Mouse (Mus musculus) cerebellum, postnatal 36 days (tissue): Measurements from ENCODE around the gene Dnm3.

ENCODE experiments used
- DNase-seq, 2 experiments: peaks; one replicate each; pipeline ENCODE4 v3.0.0; 2021 to 2022; ENCODE audit warnings: mixed read lengths in 2 of 2

The Dnm3 gene

DNA sequence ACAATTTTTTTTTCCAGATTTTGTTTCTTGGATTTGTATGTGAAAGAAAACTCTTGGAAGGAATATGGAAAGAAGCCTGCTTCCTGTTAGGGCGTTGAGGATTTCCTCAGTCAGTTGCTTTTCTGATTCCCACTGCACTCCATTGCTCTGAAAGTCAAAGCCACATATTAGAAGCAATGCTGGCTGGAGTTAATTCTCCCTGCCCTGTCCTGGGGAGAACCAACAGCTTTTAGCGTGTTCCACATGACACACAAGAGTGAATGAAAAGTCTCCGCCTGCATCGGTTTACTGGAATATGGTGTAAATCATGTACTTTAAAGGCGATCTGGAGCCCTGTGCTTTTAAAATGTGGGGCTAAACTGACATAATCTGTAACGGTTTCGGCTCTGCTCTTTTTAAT is 424.6 kb downstream of the Dnm3 start:
- no peak for DNase-seq

DNA sequence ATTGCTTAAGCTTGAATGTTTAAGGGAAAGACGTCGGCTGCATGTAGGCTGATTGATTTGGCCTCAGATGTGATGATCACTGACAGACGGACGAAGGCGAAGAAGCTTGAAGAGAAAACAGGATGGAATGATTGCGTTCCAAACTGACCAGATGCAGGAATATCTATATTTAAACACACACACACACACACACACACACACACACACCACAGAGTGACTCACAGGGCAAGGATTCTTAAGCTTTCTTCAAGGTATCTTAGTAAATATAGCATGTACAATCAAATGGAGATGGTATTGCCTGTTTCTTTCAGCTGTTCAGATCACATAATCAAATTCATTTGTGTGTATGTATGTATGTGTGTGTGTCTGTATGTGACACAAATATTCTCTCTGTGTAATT is 425.1 kb downstream of the Dnm3 start:
- DNase-seq, result no peak

DNA sequence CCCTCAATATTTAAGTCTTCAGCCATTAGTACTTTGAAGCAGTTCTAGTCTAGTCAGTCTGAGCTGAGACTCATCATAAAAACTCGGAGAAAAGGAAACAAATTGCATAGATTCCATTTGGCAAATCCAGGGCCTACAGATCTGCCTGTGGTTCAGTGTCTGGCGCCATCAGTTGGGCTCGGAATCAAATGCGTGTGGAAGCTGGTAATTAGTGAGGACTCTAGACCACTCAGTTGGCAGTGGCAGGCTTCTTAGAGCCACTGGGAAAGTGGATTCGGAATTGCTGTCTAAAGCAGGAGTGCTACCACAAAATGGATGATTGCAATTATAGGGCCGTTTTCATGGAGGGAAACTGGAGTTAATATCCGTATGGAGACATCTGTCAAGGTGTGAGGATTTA is 425.7 kb downstream of the Dnm3 start:
- no peak for DNase-seq

DNA sequence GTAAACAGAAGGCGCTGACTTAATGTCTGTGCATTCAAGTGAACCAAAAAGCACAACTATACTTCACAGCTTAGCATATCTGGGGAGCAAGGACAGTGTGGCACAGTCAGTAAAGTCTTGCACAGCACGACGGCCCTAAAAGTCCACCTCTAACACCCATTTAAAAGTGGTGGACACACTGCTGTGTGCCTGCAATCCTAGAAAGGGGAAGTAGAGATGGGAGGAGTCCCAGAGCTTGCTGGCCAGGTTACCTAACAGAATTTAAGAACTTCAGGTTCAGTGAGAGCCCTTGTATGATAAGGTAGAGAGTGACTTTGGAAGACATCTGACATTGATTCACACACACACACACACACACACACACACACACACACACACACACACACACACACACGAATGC is 426.1 kb downstream of the Dnm3 start:
- no peak for DNase-seq

GRCm38 (mm10) chr1:162047673-162048072 is 430.2 kb downstream of the Dnm3 start:
- no peak for DNase-seq

DNA sequence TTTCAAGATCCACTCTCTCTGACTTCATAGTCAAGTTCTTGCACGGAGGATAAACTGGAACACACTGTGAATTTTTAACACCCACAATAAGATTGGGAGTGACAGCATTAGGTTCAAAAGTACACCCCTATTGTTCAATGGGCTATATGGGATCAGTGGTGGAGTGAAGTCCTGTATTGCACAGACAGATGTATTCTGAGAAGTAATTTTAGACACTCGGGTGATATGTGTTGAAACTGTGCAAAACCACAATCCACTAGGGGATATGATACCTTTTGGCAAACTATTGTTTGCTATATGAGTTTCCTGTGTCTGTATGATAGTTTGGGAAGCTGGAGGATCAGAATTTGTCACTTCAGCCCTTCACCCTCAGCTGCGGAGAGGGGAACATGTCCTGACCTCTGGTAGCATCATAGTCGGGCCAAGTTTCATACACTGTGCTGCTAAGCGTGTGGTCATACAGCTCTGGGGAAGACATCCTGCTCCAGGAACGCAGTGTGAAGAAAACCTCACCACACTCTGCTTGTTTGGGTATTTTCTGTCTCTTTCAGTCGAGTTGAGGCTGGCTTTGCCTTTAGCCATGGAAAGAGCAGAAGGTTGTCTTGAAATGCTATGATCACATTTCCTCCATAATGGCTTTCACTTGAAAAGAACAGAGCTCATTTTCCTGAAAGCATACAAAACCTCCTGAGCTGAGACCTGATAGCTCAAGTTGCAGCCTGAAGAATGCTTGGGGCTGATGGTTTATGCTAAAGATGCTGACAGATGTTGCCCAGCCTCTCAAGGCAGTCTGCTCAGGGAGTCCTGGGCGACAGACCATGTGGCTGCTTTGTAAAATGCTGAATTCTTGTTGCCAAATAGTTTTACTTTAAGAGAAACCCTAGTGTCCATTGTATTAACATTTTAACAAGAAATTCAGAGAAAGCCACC is 433.8 kb downstream of the Dnm3 start:
- no peak for DNase-seq

DNA sequence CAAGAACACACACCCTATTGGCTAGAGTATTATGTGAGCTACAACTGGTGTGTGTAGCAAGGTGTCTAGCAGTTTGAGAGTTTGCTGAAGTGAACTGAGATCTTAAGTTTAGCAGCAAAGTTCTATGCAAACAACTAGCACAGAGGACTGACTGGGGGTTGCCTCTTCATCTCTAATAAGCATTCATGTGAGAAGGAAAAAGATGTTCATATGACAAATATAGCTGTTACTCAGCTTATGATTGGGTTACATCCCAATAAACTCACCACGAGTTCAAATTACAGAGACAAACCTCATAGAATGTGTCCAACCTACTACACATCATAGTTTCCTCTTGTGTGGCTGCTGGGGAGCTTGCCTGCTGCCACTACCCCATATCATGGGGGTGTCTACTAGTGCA is 434.6 kb downstream of the Dnm3 start:
- no peak for DNase-seq

DNA sequence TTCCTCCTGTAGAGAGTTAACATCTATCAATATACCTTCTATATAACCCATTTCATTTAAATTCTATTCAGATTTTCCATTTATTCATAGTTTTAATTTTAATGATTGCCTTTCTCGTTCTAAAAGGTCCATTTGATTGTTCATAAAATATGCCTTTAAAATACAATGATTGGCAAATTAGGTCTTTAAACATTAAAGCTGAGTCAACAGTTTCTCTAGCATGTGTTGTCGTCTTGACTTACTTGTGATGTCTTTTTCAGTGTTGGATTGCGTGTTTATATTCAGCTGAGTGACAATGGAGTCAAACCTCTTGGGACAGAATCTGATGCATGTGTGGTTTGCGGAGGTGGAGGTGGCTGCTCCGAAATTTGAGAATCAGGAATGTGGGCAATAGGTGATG is 435.4 kb downstream of the Dnm3 start:
- no peak for DNase-seq

DNA sequence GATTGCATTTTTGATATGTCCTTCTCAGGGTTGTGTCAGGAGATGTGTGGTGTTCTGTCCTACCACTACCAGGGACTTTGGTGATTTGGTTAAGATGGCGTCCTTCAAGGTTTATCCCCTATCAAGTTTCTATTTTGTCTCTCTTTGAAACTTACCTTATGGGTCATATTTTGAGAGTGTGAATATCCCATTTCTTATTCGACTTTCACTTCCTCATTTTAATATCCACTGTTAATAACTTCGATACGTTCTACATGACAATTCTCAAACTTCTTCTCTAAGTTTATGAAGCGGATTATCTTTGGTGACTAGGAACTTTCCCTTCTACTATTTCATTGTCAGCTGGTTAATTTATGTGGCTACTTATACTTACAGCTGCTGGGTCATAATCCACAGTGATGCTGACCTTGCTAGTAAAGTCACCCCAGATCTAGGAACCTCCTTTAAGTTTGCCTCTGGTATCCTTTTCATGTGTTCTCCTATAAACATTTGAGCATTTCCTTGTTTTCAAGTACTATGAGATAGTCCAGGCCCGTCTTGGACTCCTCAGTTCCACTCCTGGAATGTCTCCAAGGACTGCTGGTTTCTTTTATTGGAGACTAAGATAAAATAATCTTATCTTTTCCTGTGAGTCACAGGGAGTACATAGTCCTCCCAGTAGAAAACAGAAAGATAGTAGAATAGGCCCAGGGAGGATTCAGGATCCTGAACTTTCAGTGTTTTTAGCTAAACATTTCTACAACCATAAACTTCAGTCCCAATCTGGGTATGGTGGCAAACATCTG is 437.2 kb downstream of the Dnm3 start:
- no peak for DNase-seq

GRCm38 (mm10) chr1:162039808-162040207 is 438.0 kb downstream of the Dnm3 start:
- DNase-seq, result no peak

GRCm38 (mm10) chr1:162039011-162039595 is 438.7 kb downstream of the Dnm3 start:
- DNase-seq, result no peak

DNA sequence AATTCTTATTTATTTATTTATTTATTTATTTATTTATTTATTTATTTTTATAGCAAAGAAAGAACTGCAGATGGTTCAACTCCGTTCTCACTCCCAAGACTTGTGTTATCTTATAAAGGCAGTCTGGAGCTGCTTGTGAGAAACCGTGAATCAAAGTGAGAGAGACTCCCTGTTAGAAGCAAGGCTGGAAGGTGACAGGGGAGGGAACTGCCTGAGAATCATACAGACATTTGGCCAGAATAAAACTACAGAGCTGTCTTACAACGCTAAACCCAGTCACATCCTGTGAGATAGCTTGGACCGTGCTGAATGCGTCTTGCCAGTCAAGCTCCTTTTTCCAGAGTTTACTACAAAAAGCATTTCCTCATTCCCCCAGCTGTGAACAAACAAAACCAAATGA is 439.4 kb downstream of the Dnm3 start:
- no peak for DNase-seq

DNA sequence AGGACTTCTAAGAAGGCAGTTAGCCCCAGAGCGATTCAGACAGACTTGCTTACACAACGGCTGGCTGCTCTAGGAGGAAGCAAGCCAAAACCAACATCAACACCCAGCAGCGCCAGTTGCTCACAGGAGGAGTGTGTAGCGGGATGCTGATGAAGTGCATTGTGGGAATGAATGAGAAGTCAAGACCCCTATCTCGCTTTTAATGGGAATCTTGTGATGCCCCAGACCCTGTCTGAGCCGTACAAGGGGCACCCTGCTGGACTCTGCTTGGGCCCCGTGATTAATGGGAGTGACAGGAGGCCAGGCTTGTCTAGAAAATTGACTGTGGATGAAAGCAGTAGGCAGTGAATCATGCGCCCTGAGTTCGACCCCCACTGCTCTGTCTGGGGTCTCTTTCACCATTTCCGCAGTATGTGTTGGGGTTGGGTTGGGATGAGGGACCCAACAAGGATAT is 439.8 kb downstream of the Dnm3 start:
- DNase-seq, result peak in 1 of 2 experiments; percentile 8

DNA sequence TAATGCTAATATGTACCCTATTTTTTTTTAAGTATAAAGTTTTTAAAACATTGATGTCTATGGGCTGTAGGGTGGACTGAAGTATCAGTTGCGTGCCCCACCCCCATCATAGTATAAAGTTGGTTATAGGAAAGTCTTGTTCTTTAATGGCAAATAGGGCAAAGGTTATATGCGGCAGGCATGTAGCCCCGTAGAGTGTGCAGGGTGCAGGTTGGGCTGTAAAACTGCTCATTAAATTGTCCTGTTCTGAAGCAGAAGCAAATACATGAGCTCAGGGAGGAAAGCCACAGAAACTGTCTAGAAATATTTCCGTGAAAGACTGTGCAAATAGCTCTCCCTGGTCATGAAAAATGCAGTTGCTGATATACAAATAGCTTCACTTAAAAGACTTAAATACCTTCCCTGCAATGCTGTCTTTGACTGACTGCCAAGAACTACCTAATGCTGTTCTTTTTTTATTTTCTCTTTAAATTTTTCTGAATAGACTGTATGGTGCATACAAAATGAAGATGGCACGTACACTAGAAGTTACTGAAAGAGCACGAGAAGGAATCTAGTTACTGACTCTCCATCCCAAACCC is 440.6 kb downstream of the Dnm3 start:
- no peak for DNase-seq

- DNase-seq, result no peak
Observed at GRCm38 (mm10) chr1:162036461-162036835, 441.4 kb downstream of the Dnm3 start.

- DNase-seq, result no peak
Observed at GRCm38 (mm10) chr1:162035800-162036460, 441.9 kb downstream of the Dnm3 start.

GRCm38 (mm10) chr1:162023681-162024270 is 454.1 kb downstream of the Dnm3 start:
- no peak for DNase-seq

GRCm38 (mm10) chr1:162020766-162021165 is 457.1 kb downstream of the Dnm3 start:
- DNase-seq, result no peak

DNA sequence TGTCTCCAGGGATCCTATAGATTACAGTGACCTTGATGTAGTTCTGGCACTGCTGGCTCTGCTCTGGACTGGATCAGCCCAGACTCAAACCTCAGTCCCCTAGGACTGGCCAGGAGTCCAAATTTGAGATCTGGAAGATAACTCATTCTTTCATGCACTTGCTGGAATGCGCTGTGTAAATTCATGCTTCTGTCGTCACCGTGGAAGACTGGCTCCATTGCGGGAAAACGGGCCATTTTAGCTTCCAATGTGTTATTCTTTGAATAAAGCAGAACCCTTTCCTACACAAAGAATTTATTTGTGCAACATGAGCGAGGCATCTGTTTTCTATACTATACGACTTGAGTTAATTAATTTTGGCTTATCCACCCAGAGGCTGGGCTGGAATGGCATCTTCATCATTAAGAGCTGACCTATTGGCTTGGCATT is 457.5 kb downstream of the Dnm3 start:
- no peak for DNase-seq

GRCm38 (mm10) chr1:162018601-162018977 is 459.2 kb downstream of the Dnm3 start:
- no peak for DNase-seq

DNA sequence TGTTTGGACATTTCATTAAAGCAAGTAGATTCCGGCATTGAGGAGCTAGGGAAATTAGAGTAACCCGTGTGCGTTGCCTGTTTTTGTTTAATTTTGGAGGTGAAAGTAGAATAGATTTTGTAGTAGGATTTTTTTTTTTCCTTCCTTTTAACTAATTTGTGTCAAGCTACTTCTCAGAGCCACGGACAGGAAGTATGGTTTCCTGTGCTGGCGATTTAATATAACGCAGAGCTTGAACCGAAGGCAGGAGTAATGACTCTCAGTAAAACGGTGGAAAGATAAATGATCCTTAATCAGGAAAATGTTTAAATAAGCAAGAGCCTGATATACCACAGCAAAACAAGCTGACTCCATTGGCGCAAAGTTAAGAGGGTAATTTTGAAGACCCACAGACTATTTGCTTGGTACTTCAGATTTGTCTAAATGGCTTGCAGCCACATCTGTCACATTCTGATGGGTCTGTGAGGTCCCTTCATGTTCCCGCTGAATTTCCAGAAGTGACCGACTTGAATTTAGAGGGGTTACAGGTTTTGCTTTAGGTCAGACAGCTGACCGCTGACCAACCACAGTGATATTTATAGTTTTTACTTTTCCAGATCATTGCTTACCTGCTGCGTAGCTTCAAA is 459.7 kb downstream of the Dnm3 start:
- no peak for DNase-seq

GRCm38 (mm10) chr1:162016982-162017381 is 460.9 kb downstream of the Dnm3 start:
- DNase-seq, result no peak
